Mouse (Mus musculus): ENCODE measurements around the gene Gm21836. TPM values are rescaled to one million over a fixed set of nuclear protein-coding genes. Genes with fewer than 3 reads are reported as not detected.
"Not testable (repeated sequence)": the region's sequence is repeated elsewhere in the genome, so short reads cannot be mapped to it uniquely, and the experiment has no call there.

The Gm21836 gene
- polyA plus RNA-seq (2015; fragmentation: Nextera tagmentation; extraction: Ambion mirVana): not detected in 2 replicates

DNA sequence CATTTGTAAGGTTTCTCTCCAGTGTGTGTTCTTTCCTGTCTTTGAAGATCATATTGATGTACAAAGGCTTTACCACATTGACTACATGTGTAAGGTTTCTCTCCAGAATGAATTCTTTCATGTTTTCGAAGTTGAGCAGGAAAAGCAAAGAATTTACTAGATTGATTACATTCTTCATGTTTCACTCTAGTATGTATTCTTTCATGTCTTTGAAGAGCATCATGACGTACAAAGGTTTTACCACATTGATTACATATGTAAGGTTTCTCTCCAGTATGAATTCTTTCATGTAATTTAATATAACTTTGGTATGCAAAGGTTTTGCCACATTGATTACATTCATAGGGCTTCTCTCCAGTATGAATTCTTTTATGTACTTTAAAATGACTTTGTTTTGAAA, at the start of gene Gm21836:
Gene Gm21836 (minus strand): TSS at position 101 of the 400 bp plus-strand sequence.
- not testable (repeated sequence) for H3K9me3 ChIP-seq (ENCODE audit: control insufficient read depth); ATAC-seq; H3K4me3 ChIP-seq (ENCODE audit: low read depth, low read length); H3K27me3 ChIP-seq (replicated peaks; ENCODE audit: control insufficient read depth, insufficient read depth, low read length); H3K4me2 ChIP-seq (replicated peaks; ENCODE audit: low read depth); H3K9ac ChIP-seq (ENCODE audit: low read depth, low read length); H3K27ac ChIP-seq (ENCODE audit: low read depth, low read length); H3K4me1 ChIP-seq (replicated peaks; ENCODE audit: control insufficient read depth, insufficient read depth, low read length); H3K36me3 ChIP-seq (ENCODE audit: control insufficient read depth, insufficient read depth)
- WGBS: 93% methylated on average over 2 of the region's 2 CpGs

DNA sequence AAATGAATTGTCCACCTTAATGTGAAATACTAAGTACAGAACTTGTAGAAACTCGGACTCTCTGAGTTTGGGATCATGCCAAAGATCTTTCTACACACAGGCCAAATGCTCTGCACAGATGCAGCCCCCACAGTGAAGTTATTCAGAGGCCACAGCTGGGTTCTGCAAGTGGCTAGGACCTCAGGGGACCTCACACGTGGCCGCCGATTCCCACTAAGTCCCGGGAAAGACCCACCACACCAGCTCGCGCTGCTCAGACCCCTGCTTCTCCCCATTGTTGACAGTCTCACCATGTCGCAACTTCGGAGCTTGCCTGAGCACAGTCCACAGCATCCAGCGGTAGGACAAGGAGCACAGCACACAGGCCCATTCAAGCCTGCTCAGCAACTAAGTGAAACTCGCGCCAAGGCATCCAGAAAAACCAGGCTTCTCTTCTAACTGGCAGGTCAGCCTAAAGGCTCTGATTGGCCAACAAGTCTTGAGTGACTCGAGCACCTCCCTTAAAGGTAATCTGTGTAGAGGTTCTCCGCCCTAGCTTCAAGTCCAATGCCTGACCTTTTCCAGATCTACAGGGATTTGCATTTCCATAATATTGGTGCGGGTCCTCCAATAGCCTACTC, 13.1 kb downstream of the Gm21836 start:
- H3K4me1 ChIP-seq (replicated peaks; ENCODE audit: control insufficient read depth, insufficient read depth, low read length); H3K27me3 ChIP-seq (replicated peaks; ENCODE audit: control insufficient read depth, insufficient read depth, low read length); H3K4me3 ChIP-seq (ENCODE audit: low read depth, low read length); H3K4me2 ChIP-seq (replicated peaks; ENCODE audit: low read depth); H3K9me3 ChIP-seq (ENCODE audit: control insufficient read depth); H3K36me3 ChIP-seq (ENCODE audit: control insufficient read depth, insufficient read depth); ATAC-seq; H3K9ac ChIP-seq (ENCODE audit: low read depth, low read length); H3K27ac ChIP-seq (ENCODE audit: low read depth, low read length): not testable (repeated sequence)
- WGBS: 53% methylated on average over 13 of the region's 15 CpGs

DNA sequence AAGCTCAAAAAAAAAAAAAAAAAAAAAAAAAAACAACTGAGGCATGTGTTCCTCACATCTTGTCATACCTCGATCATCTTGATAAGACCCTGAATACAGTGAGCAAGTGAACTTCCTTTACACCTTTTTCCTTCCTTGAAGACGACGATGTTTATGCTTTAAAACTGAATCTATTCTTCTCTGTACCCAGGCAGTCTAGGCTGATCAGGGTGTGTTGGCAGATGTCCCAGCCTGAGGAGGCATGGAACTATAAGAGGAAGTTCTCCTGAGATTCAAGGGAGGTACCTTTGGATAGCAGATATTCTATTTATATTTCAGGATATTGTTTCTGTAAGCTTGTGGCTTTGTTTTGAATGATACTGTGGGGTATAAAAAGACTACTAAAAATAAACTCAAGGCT, 15.5 kb downstream of the Gm21836 start:
- H3K4me1 ChIP-seq (replicated peaks; ENCODE audit: control insufficient read depth, insufficient read depth, low read length): no peaks in the 10 kb centered on the region
- peaks cover 8% of the 10 kb centered on the region for H3K36me3 ChIP-seq (ENCODE audit: control insufficient read depth, insufficient read depth)
- TF ChIP-seq CTCF (IDR thresholded peaks at IDR 0.05; ENCODE audit: low read depth): no peak
- no peak overlapping the region for H3K27ac ChIP-seq (ENCODE audit: low read depth, low read length)
- H3K4me2 ChIP-seq (replicated peaks; ENCODE audit: low read depth): no peak overlapping the region
- no peaks in the 10 kb centered on the region for H3K9me3 ChIP-seq (ENCODE audit: control insufficient read depth)
- H3K27me3 ChIP-seq (replicated peaks; ENCODE audit: control insufficient read depth, insufficient read depth, low read length): no peaks in the 10 kb centered on the region
- peak; percentile 34; the same call in 1 of the 2 replicates for ATAC-seq
- 21% methylated on average over 3 of the region's 3 CpGs for WGBS
- H3K4me3 ChIP-seq (ENCODE audit: low read depth, low read length): no peak overlapping the region
- H3K9ac ChIP-seq (ENCODE audit: low read depth, low read length): no peak overlapping the region

DNA sequence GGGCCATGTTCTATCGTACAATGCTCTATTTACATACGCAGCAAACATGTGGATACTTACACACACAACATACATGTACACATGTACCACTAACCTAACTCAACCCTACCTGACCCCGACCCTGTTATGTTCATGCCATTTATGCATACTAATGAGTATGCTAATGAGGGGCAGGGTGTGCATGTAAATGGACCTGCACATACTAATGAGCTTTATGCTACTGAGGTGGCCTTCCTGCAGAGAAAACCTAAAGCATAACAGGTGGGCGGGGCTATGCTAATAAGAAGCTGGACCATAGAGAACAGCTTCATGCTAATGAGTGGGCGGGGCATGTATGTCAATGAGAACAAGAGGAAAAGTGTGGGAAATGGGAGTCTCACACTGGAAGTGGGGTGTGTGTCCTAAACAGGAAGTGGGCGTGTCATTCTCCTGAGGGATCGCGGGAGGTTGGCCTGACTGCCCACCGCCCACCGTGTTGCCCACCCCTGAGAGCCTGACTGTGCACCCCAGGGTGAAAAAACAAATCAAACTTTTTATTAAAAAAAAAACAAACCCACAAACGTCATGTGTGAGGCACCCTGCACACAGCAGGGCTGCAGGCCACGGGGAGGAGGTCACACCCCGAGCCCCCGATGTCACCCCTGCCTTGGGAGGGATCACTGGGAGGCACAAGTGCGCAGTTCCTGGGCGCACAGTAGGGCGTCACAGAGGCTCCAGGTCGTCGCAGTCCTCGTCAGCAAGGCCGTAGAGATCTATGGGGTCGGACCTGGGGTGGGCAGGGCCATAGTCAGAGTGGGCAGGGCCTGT, 17.3 kb downstream of the Gm21836 start, which contains the start of gene Ppp2r3d:
Gene Ppp2r3d (minus strand): TSS at position 803 of the 807 bp plus-strand sequence.
- no peaks in the 10 kb centered on the region for H3K4me1 ChIP-seq (replicated peaks; ENCODE audit: control insufficient read depth, insufficient read depth, low read length)
- peak; percentile 55 for ATAC-seq
- no peak within 1 kb of the TSS for H3K4me2 ChIP-seq (replicated peaks; ENCODE audit: low read depth)
- no peak within 1 kb of the TSS for H3K27ac ChIP-seq (ENCODE audit: low read depth, low read length)
- H3K9me3 ChIP-seq (ENCODE audit: control insufficient read depth): no peaks in the 10 kb centered on the region
- H3K9ac ChIP-seq (ENCODE audit: low read depth, low read length): no peak within 1 kb of the TSS
- 98% methylated on average over 22 of the region's 22 CpGs for WGBS
- H3K36me3 ChIP-seq (ENCODE audit: control insufficient read depth, insufficient read depth): peaks cover 8% of the 10 kb centered on the region
- no peak within 1 kb of the TSS for H3K4me3 ChIP-seq (ENCODE audit: low read depth, low read length)
- TF ChIP-seq CTCF (IDR thresholded peaks at IDR 0.05; ENCODE audit: low read depth): no peak
- no peaks in the 10 kb centered on the region for H3K27me3 ChIP-seq (replicated peaks; ENCODE audit: control insufficient read depth, insufficient read depth, low read length)

DNA sequence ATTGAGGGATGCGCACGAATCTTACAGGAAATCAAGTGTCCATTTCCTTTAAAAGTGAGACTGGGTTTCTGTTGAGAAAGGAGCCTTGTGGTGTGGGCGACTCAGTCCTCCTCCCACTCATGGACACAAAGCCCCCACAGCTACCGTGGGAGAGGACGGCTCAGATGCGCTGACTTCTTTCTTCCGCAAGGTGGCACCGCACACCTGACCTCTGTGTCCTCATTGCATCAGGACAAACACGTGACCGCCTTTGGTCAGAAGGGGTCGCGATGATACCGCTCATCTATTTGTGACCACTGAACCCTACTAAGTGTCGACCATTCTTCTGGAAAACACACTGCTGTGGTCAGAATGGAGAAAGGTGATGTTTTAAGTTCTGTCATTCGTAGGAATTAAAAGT, 17.9 kb downstream of the Gm21836 start:
- Histone ChIP-seq H3K4me2 (replicated peaks; ENCODE audit: low read depth) (no peak overlapping the region), H3K27me3 (replicated peaks; ENCODE audit: control insufficient read depth, insufficient read depth, low read length) (no peaks in the 10 kb centered on the region), H3K4me3 (ENCODE audit: low read depth, low read length) (no peak overlapping the region), H3K27ac (ENCODE audit: low read depth, low read length) (no peak overlapping the region), H3K9ac (ENCODE audit: low read depth, low read length) (no peak overlapping the region), H3K9me3 (ENCODE audit: control insufficient read depth) (no peaks in the 10 kb centered on the region), H3K36me3 (ENCODE audit: control insufficient read depth, insufficient read depth) (peaks cover 8% of the 10 kb centered on the region), H3K4me1 (replicated peaks; ENCODE audit: control insufficient read depth, insufficient read depth, low read length) (no peaks in the 10 kb centered on the region)
- WGBS: 92% methylated on average over 15 of the region's 15 CpGs
- TF ChIP-seq CTCF (IDR thresholded peaks at IDR 0.05; ENCODE audit: low read depth): no peak
- ATAC-seq: peak; percentile 22; the same call in 1 of the 2 replicates

DNA sequence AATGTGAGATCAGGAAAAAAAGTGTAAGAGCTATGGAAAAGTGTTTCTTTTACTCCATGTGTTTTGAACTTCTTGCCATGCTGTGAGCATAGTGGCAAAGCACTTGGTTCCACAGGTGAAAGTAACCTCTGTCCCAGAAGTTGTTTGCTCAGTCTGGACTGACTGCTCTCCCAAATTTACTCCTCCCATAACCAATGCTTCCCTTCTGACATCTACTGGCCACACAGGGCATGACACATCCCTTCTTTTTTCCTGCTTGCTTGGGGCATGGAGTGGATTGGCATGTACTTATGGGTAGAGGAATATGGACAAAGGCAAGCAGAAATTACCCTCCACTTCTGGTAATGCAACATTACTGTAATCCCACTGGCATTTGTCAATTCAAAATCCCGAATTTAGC, 37.0 kb downstream of the Gm21836 start:
- Histone ChIP-seq H3K9me3 (ENCODE audit: control insufficient read depth) (no peaks in the 10 kb centered on the region), H3K4me3 (ENCODE audit: low read depth, low read length) (no peak overlapping the region), H3K9ac (ENCODE audit: low read depth, low read length) (no peak overlapping the region), H3K4me2 (replicated peaks; ENCODE audit: low read depth) (no peak overlapping the region), H3K27ac (ENCODE audit: low read depth, low read length) (no peak overlapping the region), H3K27me3 (replicated peaks; ENCODE audit: control insufficient read depth, insufficient read depth, low read length) (no peaks in the 10 kb centered on the region), H3K4me1 (replicated peaks; ENCODE audit: control insufficient read depth, insufficient read depth, low read length) (no peaks in the 10 kb centered on the region), H3K36me3 (ENCODE audit: control insufficient read depth, insufficient read depth) (no peaks in the 10 kb centered on the region)
- ATAC-seq: no peak
- WGBS: 5% methylated on average over 1 of the region's 1 CpGs
- peak; percentile 88 for TF ChIP-seq CTCF (IDR thresholded peaks at IDR 0.05; ENCODE audit: low read depth)

Other genes with a start within 250 kb of the Gm21836 start
- gene 2010315B03Rik, start 181.1 kb downstream of the Gm21836 start, polyA plus RNA-seq (2015; fragmentation: Nextera tagmentation; extraction: Ambion mirVana): 18.5 and 19.8 TPM in 2 replicates
- 93.5 and 105 TPM in 2 replicates for gene Ppp2r3d, start 16.9 kb downstream of the Gm21836 start, polyA plus RNA-seq (2015; fragmentation: Nextera tagmentation; extraction: Ambion mirVana)